Mouse (Mus musculus): ENCODE results near the gene Wnt6. TPM values are rescaled to one million over a fixed set of nuclear protein-coding genes. Genes with fewer than 3 reads are reported as not detected.
A peak's percentile ranks its signal among the peaks of the same experiment; 100 is the strongest.
"Not testable (repeated sequence)": the region's sequence is repeated elsewhere in the genome, so short reads cannot be mapped to it uniquely, and the experiment has no call there.

Wnt6 gene
- total RNA-seq, 2 experiments from 2014 or later = 2.6 to 4.2 TPM

- peak; percentile 62 for DNase-seq
These were observed 34.9 kb downstream of the Wnt6 start for GRCm38 (mm10) chr1:74806360-74807311.

- peak; percentile 66 for DNase-seq
These were observed 35.9 kb downstream of the Wnt6 start for GRCm38 (mm10) chr1:74807551-74808071.

GRCm38 (mm10) chr1:74808078-74808477, 36.4 kb downstream of the Wnt6 start:
- DNase-seq = peak; percentile 95

GRCm38 (mm10) chr1:74809007-74809406, 37.3 kb downstream of the Wnt6 start:
- no peak for DNase-seq

GRCm38 (mm10) chr1:74814931-74815647, 43.4 kb downstream of the Wnt6 start:
- DNase-seq = no peak

- not testable (repeated sequence) for DNase-seq
These were observed 44.3 kb downstream of the Wnt6 start for GRCm38 (mm10) chr1:74815965-74816364.

GRCm38 (mm10) chr1:74816612-74817199, 45.0 kb downstream of the Wnt6 start:
- DNase-seq = peak; percentile 95

GRCm38 (mm10) chr1:74817219-74817618, 45.5 kb downstream of the Wnt6 start:
- no peak for DNase-seq

GRCm38 (mm10) chr1:74818509-74818908, 46.8 kb downstream of the Wnt6 start:
- no peak for DNase-seq

GRCm38 (mm10) chr1:74823598-74823997, 51.9 kb downstream of the Wnt6 start:
- not testable (repeated sequence) for DNase-seq

GRCm38 (mm10) chr1:74824518-74825302, 53.0 kb downstream of the Wnt6 start:
- DNase-seq = peak; percentile 25

- no peak for DNase-seq
These were observed 58.4 kb downstream of the Wnt6 start for GRCm38 (mm10) chr1:74830061-74830460.

- no peak for DNase-seq
These were observed 61.6 kb downstream of the Wnt6 start for GRCm38 (mm10) chr1:74833255-74833654.

Other genes with a start within 250 kb of the Wnt6 start
- 1 to 10 TPM in 1 of 2 experiments, under 1 TPM in 1; 0.99 to 2.0 TPM for gene Plcd4, start 229.0 kb upstream of the Wnt6 start, total RNA-seq (2021)
- 10 to 100 TPM; 18.8 to 20.4 TPM for gene Usp37, start 227.6 kb upstream of the Wnt6 start, total RNA-seq (2021)
- gene Zfp142, start 183.6 kb upstream of the Wnt6 start, total RNA-seq (2021) = 10 to 100 TPM; 11.6 to 15.3 TPM
- 10 to 100 TPM; 29.1 to 38.2 TPM for gene Bcs1l, start 183.6 kb upstream of the Wnt6 start, total RNA-seq (2021)
- 10 to 100 TPM; 45.5 to 46.0 TPM for gene Rnf25, start 170.5 kb upstream of the Wnt6 start, total RNA-seq (2021)
- gene Stk36, start 170.4 kb upstream of the Wnt6 start, total RNA-seq (2021) = 1 to 10 TPM; 2.8 to 3.2 TPM
- gene Ttll4, start 110.1 kb upstream of the Wnt6 start, total RNA-seq (2021) = 10 to 100 TPM; 15.0 to 25.9 TPM
- 10 to 100 TPM; 15.1 to 15.2 TPM for gene Cyp27a1, start 58.3 kb upstream of the Wnt6 start, total RNA-seq (2021)
- 1 to 10 TPM in 1 of 2 experiments, under 1 TPM in 1; 0.69 to 1.1 TPM for gene Prkag3, start 22.7 kb upstream of the Wnt6 start, total RNA-seq (2021)
- gene Wnt10a, start 19.6 kb downstream of the Wnt6 start, total RNA-seq (2021) = under 1 TPM; 0.27 to 0.57 TPM
- 1 to 10 TPM; 4.8 to 6.6 TPM for gene Cdk5r2, start 83.0 kb downstream of the Wnt6 start, total RNA-seq (2021)
- under 1 TPM; 0.84 to 0.97 TPM for gene Fev, start 113.5 kb downstream of the Wnt6 start, total RNA-seq (2021)
- 1 to 10 TPM in 1 of 2 experiments, under 1 TPM in 1; 0.51 to 1.1 TPM for gene Cryba2, start 121.3 kb downstream of the Wnt6 start, total RNA-seq (2021)
- not detected for gene Cfap65, start 163.7 kb downstream of the Wnt6 start, total RNA-seq (2021)
- under 1 TPM; 0.18 to 0.48 TPM for gene Ihh, start 179.8 kb downstream of the Wnt6 start, total RNA-seq (2021)

All from adrenal gland, postnatal 10 days (tissue).